Mouse (Mus musculus): ENCODE measurements around the gene Sdcbp2. TPM values are rescaled to one million over a fixed set of nuclear protein-coding genes. Genes with fewer than 3 reads are reported as not detected.
A peak's percentile ranks its signal among the peaks of the same experiment; 100 is the strongest.

The Sdcbp2 gene
- polyA plus RNA-seq, 1 experiment = not detected

DNA sequence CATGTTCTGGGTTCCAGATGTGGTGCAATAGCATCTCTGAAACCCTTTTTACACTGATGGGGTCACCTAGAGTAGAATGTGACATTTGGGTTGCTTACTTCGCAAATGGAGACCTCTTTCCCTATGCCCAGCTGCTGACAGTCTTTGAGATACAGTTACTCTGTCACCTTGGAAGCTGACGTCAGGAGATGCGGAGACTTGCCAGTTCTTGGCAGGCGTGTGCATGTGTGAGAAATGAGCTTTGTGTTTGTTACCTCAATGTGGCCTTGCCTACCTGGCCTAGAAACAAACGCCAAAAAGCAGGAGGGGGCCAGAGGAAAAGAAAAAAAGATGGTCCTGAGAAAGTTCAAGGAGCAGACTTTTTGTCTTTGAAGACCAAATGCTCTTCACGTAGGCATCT lies 5.6 kb upstream of the Sdcbp2 start:
- H3K4me3 ChIP-seq (ENCODE audit: insufficient read depth, low read length) = no peak overlapping the region
- no peak overlapping the region for H3K27ac ChIP-seq (ENCODE audit: insufficient read depth, low read depth, low read length)
- H3K4me1 ChIP-seq (ENCODE audit: control insufficient read depth, insufficient read depth, low read length) = peaks cover 24% of the 10 kb centered on the region
- TF ChIP-seq CTCF (IDR thresholded peaks at IDR 0.05; ENCODE audit: low read depth, low read length) = no peak
- TF ChIP-seq POLR2A (IDR thresholded peaks at IDR 0.05; ENCODE audit: borderline replicate concordance, low read depth, low read length) = no peak

DNA sequence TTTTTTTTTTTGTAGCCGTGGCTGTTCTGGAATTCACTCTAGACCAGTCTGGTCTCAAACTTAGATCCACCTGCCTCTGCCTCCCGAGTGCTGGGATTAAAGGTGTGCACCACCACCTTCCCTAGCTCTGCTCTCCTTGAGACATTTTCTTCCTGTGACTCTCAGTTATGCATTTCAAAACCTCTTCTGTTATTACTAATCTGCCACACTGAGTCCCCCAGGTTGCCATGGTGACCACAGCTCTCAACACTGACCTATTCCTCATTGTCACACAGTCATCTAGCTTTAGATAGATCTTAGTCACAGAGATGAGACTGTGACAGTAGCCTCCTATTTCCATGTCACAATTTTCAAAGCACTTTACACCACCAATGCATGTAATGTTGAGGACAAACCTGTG lies 3.0 kb upstream of the Sdcbp2 start:
- Histone ChIP-seq H3K4me3 (ENCODE audit: insufficient read depth, low read length) (no peak overlapping the region), H3K4me1 (ENCODE audit: control insufficient read depth, insufficient read depth, low read length) (peaks cover 12% of the 10 kb centered on the region), H3K27ac (ENCODE audit: insufficient read depth, low read depth, low read length) (no peak overlapping the region)
- TF ChIP-seq POLR2A (IDR thresholded peaks at IDR 0.05; ENCODE audit: borderline replicate concordance, low read depth, low read length) (no peak), CTCF (IDR thresholded peaks at IDR 0.05; ENCODE audit: low read depth, low read length) (no peak)

DNA sequence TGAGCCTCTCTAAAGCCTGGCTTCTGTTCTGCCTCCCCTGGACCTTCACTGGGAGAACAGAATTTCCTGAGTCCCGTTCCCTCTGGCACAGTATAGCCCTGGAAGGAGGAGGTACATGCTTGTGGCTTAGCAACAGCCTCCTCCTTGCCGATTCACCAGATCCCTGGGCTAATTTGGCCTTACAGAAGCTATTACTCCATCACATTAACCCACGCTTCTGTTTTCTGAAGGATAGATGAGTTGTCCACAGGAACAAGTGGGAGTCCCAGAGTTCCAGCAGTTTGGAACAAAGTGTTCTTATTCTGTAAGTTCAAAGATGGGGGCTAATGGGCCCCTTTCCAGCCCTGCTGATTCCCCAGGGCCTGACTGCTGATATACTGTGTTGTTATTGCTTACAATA lies 1.2 kb downstream of the Sdcbp2 start:
- no peak for TF ChIP-seq CTCF (IDR thresholded peaks at IDR 0.05; ENCODE audit: low read depth, low read length)
- no peak for TF ChIP-seq POLR2A (IDR thresholded peaks at IDR 0.05; ENCODE audit: borderline replicate concordance, low read depth, low read length)
- Histone ChIP-seq H3K27ac (ENCODE audit: insufficient read depth, low read depth, low read length) (no peak overlapping the region), H3K4me1 (ENCODE audit: control insufficient read depth, insufficient read depth, low read length) (peaks cover 15% of the 10 kb centered on the region), H3K4me3 (ENCODE audit: insufficient read depth, low read length) (no peak overlapping the region)

DNA sequence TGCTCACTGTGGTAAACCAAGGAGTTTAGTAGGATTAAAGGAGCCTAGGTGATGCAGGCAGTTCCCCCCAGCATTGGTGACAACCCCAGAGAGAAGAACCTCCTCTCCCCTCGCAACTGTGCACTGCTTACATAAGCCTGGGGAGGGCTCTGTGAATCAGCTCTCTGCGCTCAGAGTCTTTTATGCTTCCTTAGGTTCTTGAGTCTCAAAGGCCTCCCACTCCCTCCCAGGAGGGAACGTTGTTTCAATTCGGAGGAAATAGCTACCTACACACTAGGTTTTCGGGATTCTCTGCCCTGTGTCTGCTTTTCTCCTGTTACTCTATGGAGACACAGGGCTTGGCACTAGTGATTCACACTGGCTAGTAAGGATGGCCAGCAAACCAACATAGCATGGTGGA lies 2.2 kb downstream of the Sdcbp2 start:
- TF ChIP-seq CTCF (IDR thresholded peaks at IDR 0.05; ENCODE audit: low read depth, low read length) = no peak
- no peak for TF ChIP-seq POLR2A (IDR thresholded peaks at IDR 0.05; ENCODE audit: borderline replicate concordance, low read depth, low read length)

DNA sequence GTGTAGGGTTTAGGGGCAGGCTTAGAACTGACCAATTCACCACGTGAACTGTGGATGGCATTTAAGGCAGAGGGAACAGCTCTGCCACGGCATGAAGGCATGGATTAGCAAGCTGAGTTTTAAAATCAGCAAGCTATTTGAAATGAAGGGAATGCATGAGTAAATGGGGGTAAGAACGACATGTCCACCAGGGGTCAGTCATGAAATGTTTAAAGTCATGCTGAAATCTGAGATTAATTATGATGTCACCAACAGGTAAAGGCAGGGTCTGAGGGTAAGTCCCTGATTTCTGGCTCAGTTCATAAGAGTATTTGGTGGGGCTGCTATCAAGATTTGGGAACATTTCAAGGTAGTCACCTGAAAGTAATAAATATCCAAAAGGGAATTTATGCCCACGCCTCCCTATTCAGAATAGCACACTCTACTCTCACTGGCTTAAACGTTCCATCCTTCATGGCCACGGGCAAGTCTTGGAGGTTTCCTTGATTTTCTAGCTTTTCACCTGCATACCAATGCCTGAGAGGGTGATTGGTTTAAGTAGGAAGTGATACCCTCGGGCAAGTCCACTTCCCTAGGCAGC lies 2.8 kb downstream of the Sdcbp2 start:
- TF ChIP-seq CTCF (IDR thresholded peaks at IDR 0.05; ENCODE audit: low read depth, low read length) = no peak
- no peak for TF ChIP-seq POLR2A (IDR thresholded peaks at IDR 0.05; ENCODE audit: borderline replicate concordance, low read depth, low read length)
- Histone ChIP-seq H3K4me1 (ENCODE audit: control insufficient read depth, insufficient read depth, low read length) (peaks cover 9% of the 10 kb centered on the region), H3K4me3 (ENCODE audit: insufficient read depth, low read length) (peak overlapping the region; percentile 49), H3K27ac (ENCODE audit: insufficient read depth, low read depth, low read length) (no peak overlapping the region)

More for the DNA sequence above, 2.2 kb downstream of the Sdcbp2 start:
- H3K4me3 ChIP-seq (ENCODE audit: insufficient read depth, low read length) = no peak overlapping the region
- no peak overlapping the region for H3K27ac ChIP-seq (ENCODE audit: insufficient read depth, low read depth, low read length)
- peaks cover 12% of the 10 kb centered on the region for H3K4me1 ChIP-seq (ENCODE audit: control insufficient read depth, insufficient read depth, low read length)

DNA sequence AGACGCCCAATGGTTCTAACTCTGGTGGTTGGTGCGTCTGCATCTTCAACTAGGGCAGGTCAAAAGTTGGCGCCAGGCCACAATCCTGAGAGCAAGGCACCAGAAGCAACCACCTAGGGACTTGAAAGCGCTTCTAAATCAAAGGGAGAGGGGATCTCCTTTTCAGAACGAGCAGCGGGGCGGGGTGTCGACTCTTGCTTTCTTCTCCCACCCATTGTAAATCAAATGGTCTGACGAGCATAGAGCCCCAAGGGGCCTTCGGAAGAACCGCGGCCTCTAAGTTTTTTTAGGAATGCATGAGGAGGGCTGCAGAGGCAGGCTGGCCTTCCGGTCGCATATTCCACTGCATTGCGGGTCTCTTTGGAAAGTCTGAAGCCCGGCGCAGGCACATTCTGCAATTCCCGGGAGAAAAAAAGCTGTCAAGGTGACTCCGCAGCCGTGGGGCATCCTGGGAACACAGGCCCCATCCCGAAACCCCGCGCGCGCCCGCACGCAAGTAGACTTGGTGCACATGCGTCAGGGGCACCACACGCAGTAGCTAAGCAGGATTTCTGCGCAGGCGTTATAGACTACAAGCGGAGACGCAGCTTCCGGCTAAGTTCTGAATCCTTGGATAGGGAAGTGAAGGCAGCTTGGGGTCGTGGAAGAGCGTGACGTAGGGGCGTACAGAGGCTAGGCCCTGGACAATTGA lies 3.4 kb downstream of the Sdcbp2 start:
- TF ChIP-seq CTCF (IDR thresholded peaks at IDR 0.05; ENCODE audit: low read depth, low read length) (no peak), POLR2A (IDR thresholded peaks at IDR 0.05; ENCODE audit: borderline replicate concordance, low read depth, low read length) (no peak)

DNA sequence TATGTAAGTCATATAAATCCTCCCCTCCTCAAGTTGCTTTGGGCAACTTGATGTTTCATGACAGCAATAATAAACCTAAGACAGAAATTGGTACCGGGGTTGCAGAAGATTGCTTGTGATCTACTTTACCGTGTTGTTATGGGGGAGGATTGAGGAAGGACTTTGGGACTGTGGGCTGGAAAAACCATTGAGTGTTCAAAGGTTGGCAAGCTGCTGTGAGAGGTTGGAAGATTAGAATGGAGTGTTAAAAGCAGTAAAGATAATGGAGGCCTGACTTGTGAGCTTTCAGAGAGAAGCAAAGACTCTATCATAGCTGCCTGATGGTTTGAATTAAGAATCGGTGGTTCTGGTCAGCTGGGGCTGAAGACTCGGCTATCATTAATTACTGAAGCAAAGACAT lies 6.8 kb downstream of the Sdcbp2 start:
- H3K4me3 ChIP-seq (ENCODE audit: insufficient read depth, low read length) = no peak overlapping the region
- peaks cover 3% of the 10 kb centered on the region; the same call in 1 of the 2 replicates for H3K4me1 ChIP-seq (ENCODE audit: control insufficient read depth, insufficient read depth, low read length)
- TF ChIP-seq POLR2A (IDR thresholded peaks at IDR 0.05; ENCODE audit: borderline replicate concordance, low read depth, low read length) (no peak), CTCF (IDR thresholded peaks at IDR 0.05; ENCODE audit: low read depth, low read length) (no peak)
- no peak overlapping the region for H3K27ac ChIP-seq (ENCODE audit: insufficient read depth, low read depth, low read length)

More for the DNA sequence above, 3.4 kb downstream of the Sdcbp2 start:
- peaks cover 6% of the 10 kb centered on the region; the same call in 1 of the 2 replicates for H3K4me1 ChIP-seq (ENCODE audit: control insufficient read depth, insufficient read depth, low read length)
- H3K27ac ChIP-seq (ENCODE audit: insufficient read depth, low read depth, low read length) = peak overlapping the region; percentile 41
- H3K4me3 ChIP-seq (ENCODE audit: insufficient read depth, low read length) = peak overlapping the region; percentile 49

DNA sequence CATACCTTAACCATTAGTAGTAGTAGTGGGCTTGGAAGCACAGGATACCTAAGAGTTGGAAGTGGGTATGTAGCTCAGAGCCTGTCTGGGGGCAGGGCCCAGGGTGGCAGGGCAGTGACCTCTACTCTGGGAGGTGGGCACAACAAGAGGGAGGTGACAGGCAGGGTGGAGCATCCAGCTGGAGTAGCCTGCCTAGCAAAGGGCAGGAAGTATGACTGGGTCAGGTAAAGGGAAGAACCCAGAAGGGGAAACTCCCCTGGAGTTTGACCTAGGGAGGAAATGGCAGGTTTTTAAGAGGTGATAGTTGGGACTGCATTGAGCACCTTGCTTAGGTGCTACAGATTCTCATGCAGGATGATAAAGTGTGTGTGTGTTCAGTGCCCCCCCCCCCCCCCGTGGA lies 8.5 kb downstream of the Sdcbp2 start:
- TF ChIP-seq CTCF (IDR thresholded peaks at IDR 0.05; ENCODE audit: low read depth, low read length) (no peak), POLR2A (IDR thresholded peaks at IDR 0.05; ENCODE audit: borderline replicate concordance, low read depth, low read length) (no peak)

DNA sequence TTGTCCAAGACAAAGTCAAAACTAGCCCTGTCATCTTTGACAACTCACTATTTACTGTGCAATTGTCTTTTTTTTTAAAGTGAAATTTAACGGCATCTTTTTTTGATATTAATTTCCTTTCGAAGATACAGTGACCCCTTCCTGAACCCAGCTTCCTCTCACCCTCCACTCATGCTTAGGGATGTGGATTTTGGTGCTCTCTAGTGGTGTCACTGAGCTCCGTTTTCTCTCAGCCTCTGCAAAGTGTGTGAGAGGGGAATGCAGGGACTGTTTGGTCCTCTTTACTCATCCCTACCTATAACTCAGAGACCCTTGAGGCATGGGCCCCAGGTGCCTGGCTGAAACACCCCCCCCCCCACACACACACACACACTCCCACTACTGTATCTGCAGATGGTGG lies 13.5 kb downstream of the Sdcbp2 start:
- Histone ChIP-seq H3K4me3 (ENCODE audit: insufficient read depth, low read length) (no peak overlapping the region), H3K4me1 (ENCODE audit: control insufficient read depth, insufficient read depth, low read length) (peaks cover 12% of the 10 kb centered on the region), H3K27ac (ENCODE audit: insufficient read depth, low read depth, low read length) (no peak overlapping the region)
- TF ChIP-seq POLR2A (IDR thresholded peaks at IDR 0.05; ENCODE audit: borderline replicate concordance, low read depth, low read length) = no peak
- no peak for TF ChIP-seq CTCF (IDR thresholded peaks at IDR 0.05; ENCODE audit: low read depth, low read length)

More for the DNA sequence above, 8.5 kb downstream of the Sdcbp2 start:
- no peak overlapping the region for H3K4me3 ChIP-seq (ENCODE audit: insufficient read depth, low read length)
- no peak overlapping the region for H3K27ac ChIP-seq (ENCODE audit: insufficient read depth, low read depth, low read length)
- no peaks in the 10 kb centered on the region for H3K4me1 ChIP-seq (ENCODE audit: control insufficient read depth, insufficient read depth, low read length)

DNA sequence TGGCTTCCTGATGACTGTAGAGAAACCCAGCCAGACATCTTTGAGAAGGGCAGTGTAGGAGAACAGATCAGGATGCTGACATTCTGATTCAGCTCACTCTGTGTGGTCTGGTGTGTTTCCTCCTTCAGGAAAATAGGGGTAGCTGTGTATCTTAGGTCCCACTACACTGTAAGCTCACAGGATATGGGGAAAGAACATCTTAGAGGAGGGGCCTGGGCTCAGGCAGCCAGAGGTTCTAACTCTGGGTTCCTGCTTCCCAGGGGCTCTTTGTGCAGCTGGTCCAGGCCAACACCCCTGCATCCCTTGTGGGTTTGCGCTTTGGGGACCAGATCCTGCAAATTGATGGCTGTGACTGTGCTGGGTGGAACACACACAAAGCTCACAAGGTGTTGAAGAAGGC lies 14.4 kb downstream of the Sdcbp2 start:
- H3K4me3 ChIP-seq (ENCODE audit: insufficient read depth, low read length) = no peak overlapping the region
- H3K4me1 ChIP-seq (ENCODE audit: control insufficient read depth, insufficient read depth, low read length) = peaks cover 12% of the 10 kb centered on the region
- H3K27ac ChIP-seq (ENCODE audit: insufficient read depth, low read depth, low read length) = no peak overlapping the region
- no peak for TF ChIP-seq POLR2A (IDR thresholded peaks at IDR 0.05; ENCODE audit: borderline replicate concordance, low read depth, low read length)
- no peak for TF ChIP-seq CTCF (IDR thresholded peaks at IDR 0.05; ENCODE audit: low read depth, low read length)

All from bone marrow macrophage, adult 2 months (primary cell).